Mouse (Mus musculus): ENCODE results near the gene Nktr. TPM values are rescaled to one million over a fixed set of nuclear protein-coding genes. Genes with fewer than 3 reads are reported as not detected.

The Nktr gene
- polyA plus RNA-seq, 1 experiment from 2014 or later: 55.1 TPM

DNA sequence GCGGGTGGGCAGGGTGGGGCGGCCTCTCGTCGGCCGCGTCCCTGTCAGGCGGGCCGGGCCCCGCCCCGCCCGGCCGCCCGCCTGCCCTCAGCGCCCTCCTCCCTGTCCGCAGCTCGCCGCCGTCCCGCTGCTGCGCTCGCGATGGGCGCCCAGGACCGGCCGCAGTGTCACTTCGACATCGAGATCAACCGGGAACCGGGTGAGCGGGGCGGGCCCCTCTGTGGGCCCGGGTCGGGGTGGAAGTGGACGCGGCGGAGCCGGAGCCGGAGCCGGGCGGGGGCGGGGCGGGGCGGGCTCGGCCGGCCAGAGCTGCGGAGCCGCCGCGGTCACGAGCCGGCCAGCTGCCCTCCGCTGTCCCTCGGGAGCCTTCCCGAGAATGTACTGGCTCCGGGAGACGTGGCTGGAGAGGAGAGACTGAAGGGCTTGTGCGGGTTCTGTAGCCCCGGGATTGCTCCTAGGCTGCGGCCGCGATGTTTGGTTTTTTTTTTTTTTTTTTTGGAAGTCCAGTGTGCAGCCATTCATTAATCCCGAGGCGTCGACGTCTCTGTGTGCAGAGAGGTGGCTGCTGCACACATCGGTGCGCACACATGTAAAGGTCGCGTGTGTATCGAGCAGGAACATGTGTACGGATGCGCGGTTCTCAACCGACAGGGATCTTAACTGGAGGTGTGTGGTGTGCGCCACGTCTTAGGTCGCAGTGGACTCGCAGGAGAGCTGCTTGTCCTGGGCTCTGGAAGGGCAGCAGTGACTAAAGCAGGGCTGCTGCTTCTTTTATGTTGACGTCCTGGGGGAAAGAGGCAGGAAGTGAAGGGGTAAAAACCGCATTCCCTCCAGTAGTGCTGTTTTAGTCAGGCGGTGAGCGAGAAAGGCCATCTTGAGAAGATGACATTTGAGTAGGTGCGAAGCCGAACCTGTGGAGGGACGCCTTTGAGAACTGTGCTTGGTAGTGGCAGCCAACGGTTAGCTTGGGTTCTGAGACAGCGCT is 670 bp downstream of the Nktr start:
- Histone ChIP-seq H3K27ac (peak overlapping the region; percentile 76), H3K4me3 (ENCODE audit: inconsistent target) (peak overlapping the region; percentile 86), H3K36me3 (ENCODE audit: inconsistent target) (no peaks in the 10 kb centered on the region), H3K79me2 (ENCODE audit: inconsistent target) (peaks cover 52% of the 10 kb centered on the region)
- 2% methylated on average over 47 of the region's 87 CpGs for WGBS (ENCODE audit: missing documents)

DNA sequence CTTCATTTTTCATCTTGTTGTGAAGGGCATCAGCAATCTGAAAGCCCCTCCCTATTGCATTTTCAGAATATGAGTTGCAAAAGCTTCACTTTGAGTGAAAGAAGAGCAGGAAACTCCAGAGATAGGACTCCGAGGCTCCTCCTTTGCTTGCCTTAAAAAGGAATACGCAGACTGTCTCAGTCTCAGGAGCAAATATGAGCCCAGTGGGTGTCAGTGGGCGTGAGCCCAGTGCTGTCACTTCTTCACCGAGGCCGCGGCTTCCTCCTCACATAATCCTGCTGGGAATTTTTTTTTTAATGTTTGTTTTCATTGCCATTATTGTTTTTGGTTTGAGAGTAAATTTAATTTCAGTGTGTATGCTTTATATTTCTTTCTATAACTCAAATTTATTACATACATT is 21.5 kb downstream of the Nktr start:
- Histone ChIP-seq H3K4me3 (ENCODE audit: inconsistent target) (no peak overlapping the region), H3K27ac (no peak overlapping the region), H3K36me3 (ENCODE audit: inconsistent target) (peaks cover 71% of the 10 kb centered on the region), H3K79me2 (ENCODE audit: inconsistent target) (peaks cover 48% of the 10 kb centered on the region)
- 100% methylated on average over 6 of the region's 6 CpGs for WGBS (ENCODE audit: missing documents)

- Histone ChIP-seq H3K27ac (no peak overlapping the region), H3K4me3 (ENCODE audit: inconsistent target) (no peak overlapping the region), H3K79me2 (ENCODE audit: inconsistent target) (peaks cover 42% of the 10 kb centered on the region), H3K36me3 (ENCODE audit: inconsistent target) (peaks cover 76% of the 10 kb centered on the region)
- 90% methylated on average over 3 of the region's 3 CpGs for WGBS (ENCODE audit: missing documents)
These were observed 22.2 kb downstream of the Nktr start for GRCm38 (mm10) chr9:121741168-121741567.

- Histone ChIP-seq H3K79me2 (ENCODE audit: inconsistent target) (peaks cover 13% of the 10 kb centered on the region), H3K36me3 (ENCODE audit: inconsistent target) (peaks cover 91% of the 10 kb centered on the region), H3K27ac (no peak overlapping the region), H3K4me3 (ENCODE audit: inconsistent target) (no peak overlapping the region)
- 48% methylated on average over 8 of the region's 8 CpGs for WGBS (ENCODE audit: missing documents)
These were observed 25.1 kb downstream of the Nktr start for GRCm38 (mm10) chr9:121744051-121744450.

DNA sequence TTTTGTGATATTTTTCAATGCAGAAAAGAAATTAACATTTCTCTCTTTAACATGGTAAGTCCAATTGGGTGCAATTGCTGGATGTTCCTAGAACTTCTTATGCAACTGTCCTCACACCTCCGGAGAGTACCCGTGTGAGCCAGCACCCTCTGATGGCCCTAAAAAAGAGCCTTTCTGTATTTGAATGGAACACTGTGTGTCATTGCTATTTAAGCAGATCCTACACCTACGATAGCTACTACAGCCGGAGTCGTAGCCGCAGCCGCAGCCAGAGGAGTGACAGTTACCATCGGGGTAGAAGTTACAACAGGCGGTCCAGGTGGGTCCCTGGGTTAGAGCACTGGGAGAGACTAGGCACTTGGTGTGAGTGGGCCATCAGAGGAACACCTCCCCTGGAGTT is 33.8 kb downstream of the Nktr start:
- H3K36me3 ChIP-seq (ENCODE audit: inconsistent target): peaks cover 83% of the 10 kb centered on the region
- no peak overlapping the region for H3K4me3 ChIP-seq (ENCODE audit: inconsistent target)
- no peaks in the 10 kb centered on the region for H3K79me2 ChIP-seq (ENCODE audit: inconsistent target)
- 97% methylated on average over 9 of the region's 9 CpGs for WGBS (ENCODE audit: missing documents)
- H3K27ac ChIP-seq: no peak overlapping the region

DNA sequence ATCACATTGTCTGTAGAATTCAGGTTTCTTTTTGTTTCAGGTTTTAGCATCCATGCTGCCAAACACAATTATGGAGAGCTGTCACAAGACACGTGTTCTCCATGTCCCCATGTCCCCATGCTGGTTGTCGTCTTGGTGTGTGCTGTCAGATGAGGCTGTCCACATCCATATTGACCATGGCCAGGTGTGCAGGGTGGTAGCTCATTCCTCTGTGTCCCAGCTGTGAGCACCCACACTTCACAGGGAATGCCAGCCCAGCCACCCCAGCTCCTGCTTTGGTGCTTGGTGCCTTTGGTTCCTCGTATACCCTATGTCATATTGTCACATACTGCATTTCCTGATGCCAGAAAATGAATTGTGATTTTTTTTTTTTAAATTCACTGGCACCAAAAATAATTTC is 35.7 kb downstream of the Nktr start:
- Histone ChIP-seq H3K4me3 (ENCODE audit: inconsistent target) (no peak overlapping the region), H3K27ac (no peak overlapping the region), H3K79me2 (ENCODE audit: inconsistent target) (no peaks in the 10 kb centered on the region), H3K36me3 (ENCODE audit: inconsistent target) (peaks cover 69% of the 10 kb centered on the region)
- WGBS (ENCODE audit: missing documents): 97% methylated on average over 3 of the region's 3 CpGs

- H3K79me2 ChIP-seq (ENCODE audit: inconsistent target): no peaks in the 10 kb centered on the region
- WGBS (ENCODE audit: missing documents): 82% methylated on average over 2 of the region's 3 CpGs
These were observed 37.8 kb downstream of the Nktr start for GRCm38 (mm10) chr9:121756785-121757184.

DNA sequence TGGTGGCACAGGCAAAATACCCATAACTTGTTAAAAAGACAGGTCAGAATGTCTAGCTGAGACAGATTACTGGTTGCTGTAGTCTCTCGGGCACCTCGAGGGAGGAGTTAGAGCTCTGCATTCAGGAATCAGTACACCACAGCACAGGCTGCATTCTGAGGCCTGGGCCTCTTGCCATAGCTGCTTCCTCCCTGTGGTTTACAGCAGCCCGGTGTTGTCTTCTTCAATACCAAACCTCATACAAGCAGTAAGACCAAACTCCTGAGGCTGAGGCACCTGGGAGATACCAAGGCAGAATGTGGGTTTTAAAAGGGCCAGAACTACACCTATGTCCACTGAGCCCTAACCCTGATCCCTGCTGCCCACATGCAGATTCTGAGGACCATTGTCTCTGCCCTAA is 38.5 kb downstream of the Nktr start:
- 7% methylated on average over 3 of the region's 3 CpGs for WGBS (ENCODE audit: missing documents)
- Histone ChIP-seq H3K27ac (no peak overlapping the region), H3K4me3 (ENCODE audit: inconsistent target) (no peak overlapping the region), H3K36me3 (ENCODE audit: inconsistent target) (peaks cover 41% of the 10 kb centered on the region), H3K79me2 (ENCODE audit: inconsistent target) (no peaks in the 10 kb centered on the region)

More at GRCm38 (mm10) chr9:121756785-121757184, 37.8 kb downstream of the Nktr start:
- Histone ChIP-seq H3K27ac (no peak overlapping the region), H3K36me3 (ENCODE audit: inconsistent target) (peaks cover 48% of the 10 kb centered on the region), H3K4me3 (ENCODE audit: inconsistent target) (no peak overlapping the region)

GRCm38 (mm10) chr9:121757835-121758814 is 39.2 kb downstream of the Nktr start:
- Histone ChIP-seq H3K4me3 (ENCODE audit: inconsistent target) (no peak overlapping the region), H3K36me3 (ENCODE audit: inconsistent target) (peaks cover 34% of the 10 kb centered on the region), H3K79me2 (ENCODE audit: inconsistent target) (no peaks in the 10 kb centered on the region), H3K27ac (no peak overlapping the region)
- 74% methylated on average over 10 of the region's 10 CpGs for WGBS (ENCODE audit: missing documents)

DNA sequence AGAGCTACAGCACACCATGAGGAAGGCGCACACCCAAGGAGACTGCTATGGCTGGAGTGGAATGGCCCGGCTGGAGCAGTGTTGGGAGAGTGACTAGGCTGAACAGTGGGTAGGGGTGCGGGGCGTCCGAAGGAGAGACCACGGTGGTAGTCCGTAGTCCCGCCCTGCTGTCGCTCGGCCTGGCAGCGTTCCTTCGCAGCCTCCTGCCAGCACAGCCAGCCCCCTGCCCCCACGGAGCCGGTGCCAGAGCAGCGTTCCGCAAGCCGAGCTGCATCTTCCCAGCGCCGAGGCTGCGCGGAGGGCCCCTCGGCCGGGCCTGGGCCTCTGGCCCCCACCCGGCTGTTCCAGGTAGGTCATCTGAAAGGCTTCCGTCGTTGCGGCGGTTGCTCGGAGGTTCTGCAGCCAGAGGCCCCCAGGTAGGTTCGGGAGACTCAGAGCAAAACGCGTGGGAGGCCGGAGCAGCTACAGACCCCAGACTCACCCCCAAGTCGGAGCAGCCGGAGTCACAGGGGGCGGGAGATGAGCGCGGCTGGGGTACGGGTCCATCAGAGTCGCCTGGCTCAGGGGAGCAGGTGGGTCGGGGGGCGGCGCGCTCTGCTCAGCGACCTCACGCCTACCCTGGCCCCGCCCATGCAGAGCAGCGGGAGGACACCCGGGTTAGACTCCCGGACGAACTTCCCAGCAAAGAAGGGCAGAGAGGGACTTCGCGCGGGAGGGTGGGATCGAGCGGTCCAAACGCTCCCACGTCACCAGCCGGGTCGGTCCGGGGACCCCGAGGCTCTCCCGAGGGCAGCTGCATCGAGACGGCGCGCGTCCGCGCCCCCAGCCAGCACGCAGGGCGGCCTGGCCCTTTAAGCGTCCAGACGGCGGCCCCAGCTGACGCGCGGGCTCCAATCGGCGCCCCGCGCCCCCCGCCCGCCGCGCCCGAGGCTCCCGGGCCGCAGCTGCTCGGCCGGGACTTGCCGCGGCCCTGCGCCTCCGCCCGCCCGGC is 40.4 kb downstream of the Nktr start, which contains the start of gene Zfp651:
Gene Zfp651, plus strand, starts transcription at position 240 of the 991 bp plus-strand sequence.
- no peak within 1 kb of the TSS for H3K27ac ChIP-seq
- H3K4me3 ChIP-seq (ENCODE audit: inconsistent target): no peak within 1 kb of the TSS
- H3K79me2 ChIP-seq (ENCODE audit: inconsistent target): no peaks in the 10 kb centered on the region
- 3% methylated on average over 94 of the region's 97 CpGs for WGBS (ENCODE audit: missing documents)
- H3K36me3 ChIP-seq (ENCODE audit: inconsistent target): peaks cover 22% of the 10 kb centered on the region

- no peak overlapping the region for H3K27ac ChIP-seq
- no peaks in the 10 kb centered on the region for H3K79me2 ChIP-seq (ENCODE audit: inconsistent target)
- WGBS (ENCODE audit: missing documents): 2% methylated on average over 43 of the region's 43 CpGs
- H3K36me3 ChIP-seq (ENCODE audit: inconsistent target): peaks cover 13% of the 10 kb centered on the region; the same call in 1 of the 2 replicates
- no peak overlapping the region for H3K4me3 ChIP-seq (ENCODE audit: inconsistent target)
These were observed 41.5 kb downstream of the Nktr start for GRCm38 (mm10) chr9:121760271-121761090.

DNA sequence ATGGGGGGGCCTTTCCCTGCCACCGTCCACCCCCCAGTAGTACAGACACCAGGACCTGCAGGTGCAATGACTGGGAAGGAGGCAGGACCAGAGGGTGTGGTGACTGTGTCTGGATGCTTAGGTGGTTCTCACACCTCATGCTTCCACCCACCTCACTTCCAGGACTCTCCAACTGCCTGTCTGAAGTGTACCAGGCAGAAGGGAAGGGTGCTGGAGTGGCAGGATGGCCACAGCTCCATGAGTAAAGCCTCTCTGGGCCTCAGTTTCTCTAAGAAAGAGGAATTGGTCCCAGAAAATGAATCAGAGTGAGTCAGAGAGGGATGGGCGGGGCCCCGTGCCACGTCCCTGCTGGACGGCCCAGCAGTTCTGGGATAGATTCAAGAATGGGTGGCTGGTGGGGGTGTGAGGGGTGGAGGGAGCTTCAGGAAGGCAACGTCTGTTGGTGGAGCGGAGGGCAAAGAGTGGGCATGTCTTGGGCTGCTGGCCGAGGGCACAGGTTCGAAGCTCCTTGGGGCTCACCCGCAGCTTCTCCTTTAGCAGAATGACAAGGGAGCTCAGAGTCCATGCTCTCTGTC is 42.2 kb downstream of the Nktr start:
- H3K27ac ChIP-seq: no peak overlapping the region
- H3K79me2 ChIP-seq (ENCODE audit: inconsistent target): no peaks in the 10 kb centered on the region
- 71% methylated on average over 9 of the region's 10 CpGs for WGBS (ENCODE audit: missing documents)
- H3K4me3 ChIP-seq (ENCODE audit: inconsistent target): no peak overlapping the region
- peaks cover 6% of the 10 kb centered on the region; the same call in 1 of the 2 replicates for H3K36me3 ChIP-seq (ENCODE audit: inconsistent target)
